Mouse (Mus musculus) cerebellum, adult 2 months (tissue): ENCODE results near the gene Msrb1. TPM values are rescaled to one million over a fixed set of nuclear protein-coding genes. Genes with fewer than 3 reads are reported as not detected.

Experiments used
- DNase-seq, 2 experiments: peaks; one replicate each; pipeline ENCODE4 v3.0.0; 2021
- H3K27ac ChIP-seq: fragments of 200-500 bp; 2 replicates; pipeline ENCODE4 v1.5.1; 2012; ENCODE audit warnings: low read length, control low read depth, inconsistent platforms; ENCODE audit not compliant: insufficient read depth
- H3K27me3 ChIP-seq: fragments of 200-500 bp; 2 replicates; pipeline ENCODE4 v1.6.1; 2012; ENCODE audit warnings: inconsistent platforms, mild to moderate bottlenecking, low read length, moderate library complexity; ENCODE audit not compliant: control insufficient read depth, insufficient read depth
- H3K4me1 ChIP-seq: fragments of 200-500 bp; 2 replicates; pipeline ENCODE4 v1.6.1; 2011; ENCODE audit warnings: low read length; ENCODE audit not compliant: control insufficient read depth, insufficient read depth
- H3K4me3 ChIP-seq: fragments of 200-500 bp; replicated peaks from 2 replicates; pipeline ENCODE3; 2011; ENCODE audit warnings: mild to moderate bottlenecking, low read depth, low read length, control low read depth; ENCODE audit not compliant: insufficient read depth
- CTCF ChIP-seq: fragments of 200-500 bp; IDR thresholded peaks from 2 replicates; pipeline ENCODE4 v1.5.1; 2011; ENCODE audit warnings: low read depth, mild to moderate bottlenecking, control low read depth, low read length, moderate library complexity, borderline replicate concordance; ENCODE audit not compliant: insufficient read depth
- POLR2A ChIP-seq: fragments of 200-500 bp; IDR thresholded peaks from 2 replicates; pipeline ENCODE4 v1.6.1; 2011; ENCODE audit warnings: low read length, control low read depth, borderline replicate concordance; ENCODE audit not compliant: insufficient read depth
- WGBS: fragments of 180-500 bp; shearing (Covaris S2); methylation state at CpG from one replicate; pipeline ENCODE4 v1.1.7; 2018; 5-methylcytosine and 5-hydroxymethylcytosine counted together
- polyA plus RNA-seq: library from polyadenylated mRNA; depleted of rRNA; stranded (reverse); fragments of >200 nt; gene quantifications from 2 replicates; pipeline ENCODE4 v1.2.3, GENCODE M21; 2012; rRNA removed

Msrb1 gene
- polyA plus RNA-seq, 1 experiment: 66.8 TPM

GRCm38 (mm10) chr17:24780821-24781220, 44.4 kb downstream of the Msrb1 start:
- TF ChIP-seq POLR2A (no peak), CTCF (no peak)
- no peak overlapping the region for H3K27ac ChIP-seq
- DNase-seq: no peak
- WGBS: 81% methylated on average over 2 of the region's 2 CpGs
- H3K4me3 ChIP-seq: no peak overlapping the region
- H3K4me1 ChIP-seq: no peaks in the 10 kb centered on the region
- H3K27me3 ChIP-seq: no peaks in the 10 kb centered on the region

- H3K4me1 ChIP-seq: no peaks in the 10 kb centered on the region
- TF ChIP-seq CTCF (no peak), POLR2A (no peak)
- H3K27me3 ChIP-seq: no peaks in the 10 kb centered on the region
- H3K27ac ChIP-seq: no peak overlapping the region
- 69% methylated on average over 8 of the region's 8 CpGs for WGBS
- H3K4me3 ChIP-seq: no peak overlapping the region
- DNase-seq: no peak
Measured at GRCm38 (mm10) chr17:24792190-24792589, 55.7 kb downstream of the Msrb1 start.

Other genes with a start within 250 kb of the Msrb1 start
- 122 and 127 TPM in 2 replicates for gene Caskin1, start 248.0 kb upstream of the Msrb1 start, polyA plus RNA-seq
- 197 and 198 TPM in 2 replicates for gene Traf7, start 208.7 kb upstream of the Msrb1 start, polyA plus RNA-seq
- gene Rab26, start 202.4 kb upstream of the Msrb1 start, polyA plus RNA-seq: 21.7 and 22.6 TPM in 2 replicates
- gene Pkd1, start 186.8 kb upstream of the Msrb1 start, polyA plus RNA-seq: 122 and 132 TPM in 2 replicates
- 168 and 194 TPM in 2 replicates for gene Tsc2, start 104.0 kb upstream of the Msrb1 start, polyA plus RNA-seq
- 9.0 TPM in 2 replicates for gene Nthl1, start 104.0 kb upstream of the Msrb1 start, polyA plus RNA-seq
- 140 and 146 TPM in 2 replicates for gene Slc9a3r2, start 86.3 kb upstream of the Msrb1 start, polyA plus RNA-seq
- gene Npw, start 78.2 kb upstream of the Msrb1 start, polyA plus RNA-seq: not detected in 2 replicates
- 92.6 and 98.6 TPM in 2 replicates for gene Zfp598, start 67.0 kb upstream of the Msrb1 start, polyA plus RNA-seq
- gene Syngr3, start 46.7 kb upstream of the Msrb1 start, polyA plus RNA-seq: 130 and 132 TPM in 2 replicates
- gene Gfer, start 40.5 kb upstream of the Msrb1 start, polyA plus RNA-seq: 26.7 and 30.9 TPM in 2 replicates
- gene Noxo1, start 40.4 kb upstream of the Msrb1 start, polyA plus RNA-seq: 7.3 and 7.4 TPM in 2 replicates
- gene Tbl3, start 29.0 kb upstream of the Msrb1 start, polyA plus RNA-seq: 60.6 and 62.4 TPM in 2 replicates
- gene Rnf151, start 18.6 kb upstream of the Msrb1 start, polyA plus RNA-seq: 0.18 and 0.57 TPM in 2 replicates
- gene Rps2, start 18.5 kb upstream of the Msrb1 start, polyA plus RNA-seq: 577 and 621 TPM in 2 replicates
- 548 and 613 TPM in 2 replicates for gene Ndufb10, start 12.2 kb upstream of the Msrb1 start, polyA plus RNA-seq
- gene Rpl3l, start 8.8 kb upstream of the Msrb1 start, polyA plus RNA-seq: 0.67 and 0.70 TPM in 2 replicates
- gene Hs3st6, start 16.3 kb downstream of the Msrb1 start, polyA plus RNA-seq: 0.80 and 1.0 TPM in 2 replicates
- gene Meiob, start 67.6 kb downstream of the Msrb1 start, polyA plus RNA-seq: not detected in 2 replicates
- gene Hagh, start 103.5 kb downstream of the Msrb1 start, polyA plus RNA-seq: 195 and 209 TPM in 2 replicates
- gene Fahd1, start 113.7 kb downstream of the Msrb1 start, polyA plus RNA-seq: 31.1 and 33.4 TPM in 2 replicates
- gene Igfals, start 129.4 kb downstream of the Msrb1 start, polyA plus RNA-seq: 0.11 and 0.27 TPM in 2 replicates
- gene Nubp2, start 149.7 kb downstream of the Msrb1 start, polyA plus RNA-seq: 36.4 and 39.0 TPM in 2 replicates
- 124 and 138 TPM in 2 replicates for gene Spsb3, start 150.0 kb downstream of the Msrb1 start, polyA plus RNA-seq
- 57.3 and 62.7 TPM in 2 replicates for gene Eme2, start 158.4 kb downstream of the Msrb1 start, polyA plus RNA-seq
- gene Mrps34, start 158.5 kb downstream of the Msrb1 start, polyA plus RNA-seq: 147 and 149 TPM in 2 replicates
- 99.0 and 109 TPM in 2 replicates for gene Nme3, start 159.9 kb downstream of the Msrb1 start, polyA plus RNA-seq
- 358 and 363 TPM in 2 replicates for gene Mapk8ip3, start 200.3 kb downstream of the Msrb1 start, polyA plus RNA-seq
- gene Jpt2, start 224.0 kb downstream of the Msrb1 start, polyA plus RNA-seq: 10.6 and 12.3 TPM in 2 replicates